Mouse (Mus musculus): ENCODE data around the gene 1700129C05Rik.

Gene 1700129C05Rik

GRCm38 (mm10) chr14:59142793-59143192 is at the start of gene 1700129C05Rik:
Gene 1700129C05Rik, minus strand, starts transcription at chr14:59142893.
- in situ Hi-C loops (cut with MboI; ENCODE audit: unreplicated experiment in 2 of 2) = no loop called here

DNA sequence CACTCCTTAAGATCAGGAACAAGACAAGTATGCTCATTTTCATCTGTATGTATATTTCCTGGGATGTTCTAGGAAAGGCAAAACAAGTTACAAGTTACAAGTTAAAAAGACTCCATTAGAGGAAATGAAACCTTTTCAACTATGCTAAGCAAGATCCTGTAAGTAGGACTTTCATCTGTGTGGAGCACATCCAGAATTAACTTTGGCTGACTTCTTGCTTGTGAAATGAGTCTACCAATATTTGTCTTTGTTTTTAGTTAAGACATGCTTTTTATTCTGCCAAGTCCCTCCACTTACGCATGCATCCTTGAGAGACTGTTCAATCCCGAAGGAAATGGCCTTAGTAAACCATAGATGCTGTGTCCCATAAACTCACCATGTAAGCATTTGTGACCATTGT is 43.4 kb upstream of the 1700129C05Rik start:
- in situ Hi-C loops (cut with MboI; ENCODE audit: unreplicated experiment in 2 of 2) = no loop called here

GRCm38 (mm10) chr14:59185514-59185913 is 42.8 kb upstream of the 1700129C05Rik start:
- in situ Hi-C loops (cut with MboI; ENCODE audit: unreplicated experiment in 2 of 2) = no loop called here

DNA sequence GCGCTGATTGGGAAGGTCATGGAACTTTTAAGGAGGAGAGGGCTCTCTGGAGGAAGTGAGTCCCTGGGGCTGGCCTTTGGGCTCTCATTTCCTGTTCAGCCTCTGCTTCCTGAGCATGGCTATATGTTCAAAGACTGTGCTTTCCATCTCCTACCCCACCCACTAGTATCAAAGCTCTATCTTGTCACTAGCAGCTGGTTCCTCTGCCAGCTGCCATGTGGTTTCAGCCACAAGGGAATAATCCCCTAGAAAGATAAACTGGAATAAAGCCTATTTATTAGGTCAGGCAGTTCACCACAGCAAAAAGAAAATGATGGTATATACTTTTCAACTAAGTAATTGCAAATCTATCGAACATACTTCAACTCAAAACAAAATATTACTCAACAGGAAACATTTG is 40.0 kb upstream of the 1700129C05Rik start:
- in situ Hi-C loops (cut with MboI; ENCODE audit: unreplicated experiment in 2 of 2) = no loop called here

DNA sequence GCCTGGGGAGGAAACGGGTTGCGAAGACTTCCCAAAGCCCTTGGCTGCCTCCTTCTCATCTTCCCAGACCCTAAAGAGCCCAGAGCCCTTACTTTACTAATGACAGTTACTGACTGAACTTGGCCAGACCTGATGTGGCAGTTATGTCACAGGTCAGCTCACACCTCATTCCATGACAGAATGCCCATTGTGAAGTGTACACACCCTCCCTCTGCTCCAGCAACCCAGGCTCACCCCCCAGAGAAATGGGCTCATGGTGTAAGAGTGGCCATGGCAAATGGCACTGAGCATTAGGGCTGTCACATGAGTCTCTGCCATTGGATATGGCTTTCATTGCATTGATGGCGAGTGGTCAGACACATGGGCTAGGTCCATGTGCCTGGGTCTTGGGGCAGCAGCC is 36.0 kb upstream of the 1700129C05Rik start, which contains the start of gene Gm5142:
Gene Gm5142, minus strand, starts transcription at position 101 of the 400 bp plus-strand sequence.
- in situ Hi-C loops (cut with MboI; ENCODE audit: unreplicated experiment in 2 of 2) = no loop called here

- in situ Hi-C loops (cut with MboI; ENCODE audit: unreplicated experiment in 2 of 2) = no loop called here
Measured at GRCm38 (mm10) chr14:59157016-59157698, 14.5 kb upstream of the 1700129C05Rik start.

DNA sequence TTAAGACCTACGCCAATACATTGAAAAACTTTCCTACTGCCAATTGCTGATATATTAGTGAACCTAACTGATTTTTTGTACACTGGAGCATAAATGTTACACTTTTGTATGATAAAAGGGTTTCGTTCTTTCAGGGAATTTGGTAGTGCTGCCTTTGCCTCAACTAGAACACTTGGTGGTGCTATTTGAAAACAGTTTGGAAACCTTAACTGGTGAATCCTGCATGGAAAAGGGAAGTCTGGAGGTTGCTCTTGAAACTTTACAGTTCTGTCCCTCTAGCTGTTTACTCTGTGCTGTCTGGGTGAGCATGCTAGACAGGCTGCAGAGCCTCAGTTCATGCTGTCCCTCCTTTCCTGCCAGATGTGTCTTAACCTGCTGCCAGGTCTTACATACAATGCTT is 12.9 kb upstream of the 1700129C05Rik start:
- in situ Hi-C loops (cut with MboI; ENCODE audit: unreplicated experiment in 2 of 2) = no loop called here

- in situ Hi-C loops (cut with MboI; ENCODE audit: unreplicated experiment in 2 of 2) = loop anchor here (5.0 to 25.0 kb wide), 9 partner anchors 1079 to 1742 kb away; partner anchors contain the start of gene Il17d (in 1 of the 2)
Measured at GRCm38 (mm10) chr14:59114281-59114680, 28.4 kb downstream of the 1700129C05Rik start.

GRCm38 (mm10) chr14:59104006-59104605 is 38.6 kb downstream of the 1700129C05Rik start:
- in situ Hi-C loops (cut with MboI; ENCODE audit: unreplicated experiment in 2 of 2) = loop anchor here (25.0 kb wide), 3 partner anchors 1167 to 1592 kb away; partner anchors contain the start of gene Il17d (in 1 of the 2)

- in situ Hi-C loops (cut with MboI; ENCODE audit: unreplicated experiment in 2 of 2) = no loop called here
Measured at GRCm38 (mm10) chr14:59093601-59094000, 49.1 kb downstream of the 1700129C05Rik start.

- in situ Hi-C loops (cut with MboI; ENCODE audit: unreplicated experiment in 2 of 2) = no loop called here
Measured at GRCm38 (mm10) chr14:59084396-59084795, 58.3 kb downstream of the 1700129C05Rik start.
